Mouse (Mus musculus) liver, embryonic 13.5 days (tissue): ENCODE results near the gene Cela3a. TPM values are rescaled to one million over a fixed set of nuclear protein-coding genes. Genes with fewer than 3 reads are reported as not detected.

Experiments used
- polyA plus RNA-seq: library from polyadenylated mRNA; unstranded; fragments of >200 nt; fragmentation: Nextera tagmentation; extraction: Ambion mirVana; gene quantifications from 2 replicates; pipeline ENCODE4 v1.2.1, GENCODE M21; 2015

Gene Cela3a
- polyA plus RNA-seq, 1 experiment from 2014 or later, result not detected

Other genes with a start within 250 kb of the Cela3a start
- 0.12 and 0.22 TPM in 2 replicates for gene Wnt4, start 132.3 kb downstream of the Cela3a start, polyA plus RNA-seq
- gene Cdc42, start 52.1 kb downstream of the Cela3a start, polyA plus RNA-seq, result 284 and 331 TPM in 2 replicates
- 0.17 TPM in 1 of 2 replicates, not detected in the other for gene Cela3b, start 20.7 kb upstream of the Cela3a start, polyA plus RNA-seq
- gene 1700013G24Rik, start 43.5 kb upstream of the Cela3a start, polyA plus RNA-seq, result not detected in 2 replicates
- 2.6 and 3.2 TPM in 2 replicates for gene Hspg2, start 59.0 kb upstream of the Cela3a start, polyA plus RNA-seq
- gene Ldlrad2, start 164.8 kb upstream of the Cela3a start, polyA plus RNA-seq, result not detected in 2 replicates
- 36.0 and 44.6 TPM in 2 replicates for gene Usp48, start 184.0 kb upstream of the Cela3a start, polyA plus RNA-seq